12 mouse cellular contexts compared by ENCODE assay signal in genomic region chr8:114876696-114877206, GRCm38 (mm10).
DNase-seq lines count a peak whose midpoint lies in the region; ATAC-seq and TF ChIP-seq lines count a peak whose summit lies in the region.
"Had no signal": no experiment of that assay in that cellular context is flagged by ENCODE, and none has a peak within 500 bp of the region (broad histone marks: within the 10 kb centered on the region; RNA-seq: fewer than 3 reads in every experiment).

No protein-coding gene starts in this region.

- peak; percentile 32; the same call in 1 of the 2 replicates for ATAC-seq in heart, embryonic 15.5 days (replicated peaks; ENCODE audit: insufficient number of reproducible peaks, insufficient read depth, low FRiP score, low read depth)
- ATAC-seq in lung, postnatal 0 days: peak; percentile 14; the same call in 1 of the 2 replicates
- ATAC-seq in forebrain, embryonic 13.5 days: no peak
- no peak for ATAC-seq in neural tube, embryonic 15.5 days (ENCODE audit: low FRiP score)
- ATAC-seq: activated CD4-positive, CD25-positive, alpha-beta regulatory T cell, adult 4 months had no signal

- TF ChIP-seq CTCF in lung, postnatal 0 days (IDR thresholded peaks at IDR 0.05): no peak

- no peak overlapping the region for H3K9ac ChIP-seq in heart, embryonic 15.5 days
- H3K9ac ChIP-seq in lung, postnatal 0 days (replicated peaks; ENCODE audit: low read depth): no peak overlapping the region
- H3K9ac ChIP-seq in forebrain, embryonic 13.5 days: no peak overlapping the region
- no peak overlapping the region for H3K9ac ChIP-seq in neural tube, embryonic 15.5 days (replicated peaks)

- H3K4me2 ChIP-seq in heart, embryonic 15.5 days: 0 out of 2 replicates have a peak overlapping the region, but pooled peaks have one; percentile 14
- peak overlapping the region; percentile 32; the same call in 1 of the 2 replicates for H3K4me2 ChIP-seq in lung, postnatal 0 days (replicated peaks; ENCODE audit: low read depth, low read length)
- peak overlapping the region; percentile 43; the same call in 1 of the 2 replicates for H3K4me2 ChIP-seq in forebrain, embryonic 13.5 days
- peak overlapping the region; percentile 36 for H3K4me2 ChIP-seq in neural tube, embryonic 15.5 days

- peak overlapping the region; percentile 55; the same call in 1 of the 2 replicates for H3K27ac ChIP-seq in heart, embryonic 15.5 days
- H3K27ac ChIP-seq in lung, postnatal 0 days (ENCODE audit: low read length): peak overlapping the region; percentile 77
- H3K27ac ChIP-seq in forebrain, embryonic 13.5 days: no peak overlapping the region
- H3K27ac ChIP-seq in neural tube, embryonic 15.5 days (replicated peaks): peak overlapping the region; percentile 37; the same call in 1 of the 2 replicates

- no peaks in the 10 kb centered on the region for H3K36me3 ChIP-seq in heart, embryonic 15.5 days
- H3K36me3 ChIP-seq in lung, postnatal 0 days (ENCODE audit: insufficient read depth, low read length): no peaks in the 10 kb centered on the region
- no peaks in the 10 kb centered on the region for H3K36me3 ChIP-seq in forebrain, embryonic 13.5 days (ENCODE audit: poor library complexity, severe bottlenecking)
- H3K36me3 ChIP-seq in neural tube, embryonic 15.5 days: no peaks in the 10 kb centered on the region

- no peak for DNase-seq in heart, postnatal 25 days (ENCODE audit: low spot score)
- peak; percentile 65 for DNase-seq in lung, postnatal 0 days (ENCODE audit: low spot score)
- no peak for DNase-seq in lung, adult 18-20 months
- DNase-seq in cerebellum, adult 9-11 months: no peak
- no peak for DNase-seq in MN1 (ENCODE audit: low spot score)
- DNase-seq: cerebellum, postnatal 25 days; kidney, postnatal 10 days; right cerebral cortex, postnatal 25 days had no signal

- H3K9me3 ChIP-seq in heart, embryonic 15.5 days (replicated peaks): no peaks in the 10 kb centered on the region
- no peaks in the 10 kb centered on the region for H3K9me3 ChIP-seq in lung, postnatal 0 days (ENCODE audit: low read length)
- no peaks in the 10 kb centered on the region for H3K9me3 ChIP-seq in forebrain, embryonic 13.5 days (replicated peaks)
- no peaks in the 10 kb centered on the region for H3K9me3 ChIP-seq in neural tube, embryonic 15.5 days (replicated peaks)

- H3K4me1 ChIP-seq in heart, embryonic 15.5 days (replicated peaks): peaks cover 31% of the 10 kb centered on the region
- peaks cover 8% of the 10 kb centered on the region for H3K4me1 ChIP-seq in lung, postnatal 0 days (ENCODE audit: insufficient read depth, low read depth, low read length)
- H3K4me1 ChIP-seq in forebrain, embryonic 13.5 days: peaks cover 27% of the 10 kb centered on the region
- peaks cover 16% of the 10 kb centered on the region for H3K4me1 ChIP-seq in neural tube, embryonic 15.5 days

- H3K27me3 ChIP-seq in heart, embryonic 15.5 days: no peaks in the 10 kb centered on the region
- H3K27me3 ChIP-seq in lung, postnatal 0 days (replicated peaks; ENCODE audit: insufficient read depth, low read length): no peaks in the 10 kb centered on the region
- peaks cover 10% of the 10 kb centered on the region for H3K27me3 ChIP-seq in forebrain, embryonic 13.5 days
- peaks cover 5% of the 10 kb centered on the region for H3K27me3 ChIP-seq in neural tube, embryonic 15.5 days (replicated peaks)

- WGBS in heart, embryonic 15.5 days: 25% methylated on average over 9 of the region's 9 CpGs
- WGBS in lung, postnatal 0 days: 15% methylated on average over 9 of the region's 9 CpGs
- WGBS in forebrain, embryonic 13.5 days: 36% methylated on average over 9 of the region's 9 CpGs
- 24% methylated on average over 9 of the region's 9 CpGs for WGBS in neural tube, embryonic 15.5 days

- no peak overlapping the region for H3K4me3 ChIP-seq in heart, embryonic 15.5 days
- no peak overlapping the region for H3K4me3 ChIP-seq in lung, postnatal 0 days (ENCODE audit: low read depth, low read length)
- no peak overlapping the region for H3K4me3 ChIP-seq in forebrain, embryonic 13.5 days
- no peak overlapping the region for H3K4me3 ChIP-seq in neural tube, embryonic 15.5 days (replicated peaks)

- TF ChIP-seq EP300 in lung, postnatal 0 days (IDR thresholded peaks at IDR 0.05): peak; percentile 28; the same call in 1 of the 2 replicates

- intact Hi-C loops in heart, postnatal 25 days (cut with DNase I): no loop called here

Comparison
In these comparisons a context has a peak if more than half of its experiments do, and no peak if none do; other contexts are left out.
1. ATAC-seq: peak in heart, embryonic 15.5 days (single experiment) and lung, postnatal 0 days (single experiment); none in forebrain, embryonic 13.5 days (single experiment) and neural tube, embryonic 15.5 days (single experiment).
2. Peak in every context shown above with its lines, with median percentiles within 50 percentile points of each other: H3K4me2 ChIP-seq.